Mouse (Mus musculus): ENCODE measurements around the gene Lck.

- TF ChIP-seq POLR2A (IDR thresholded peaks at IDR 0.05; ENCODE audit: low read depth, low read length) (no peak), IRF4 (IDR thresholded peaks at IDR 0.05; ENCODE audit: low read depth, low read length) (no peak), CTCF (conservative IDR thresholded peaks at IDR 0.05 in 1 of 2, IDR thresholded peaks at IDR 0.05 in 1 of 2; ENCODE audit: low read depth in 2 of 2, low read length in 2 of 2) (no peak), TBP (conservative IDR thresholded peaks at IDR 0.05; ENCODE audit: low read depth, low read length) (no peak), MAFK (IDR thresholded peaks at IDR 0.05; ENCODE audit: insufficient replicate concordance, low read length) (no peak)
Observed at GRCm38 (mm10) chr4:129508237-129508515, 65.3 kb downstream of the Lck start.
